Comparison of ENCODE assay signal across 8 mouse cellular contexts in the genomic region with DNA sequence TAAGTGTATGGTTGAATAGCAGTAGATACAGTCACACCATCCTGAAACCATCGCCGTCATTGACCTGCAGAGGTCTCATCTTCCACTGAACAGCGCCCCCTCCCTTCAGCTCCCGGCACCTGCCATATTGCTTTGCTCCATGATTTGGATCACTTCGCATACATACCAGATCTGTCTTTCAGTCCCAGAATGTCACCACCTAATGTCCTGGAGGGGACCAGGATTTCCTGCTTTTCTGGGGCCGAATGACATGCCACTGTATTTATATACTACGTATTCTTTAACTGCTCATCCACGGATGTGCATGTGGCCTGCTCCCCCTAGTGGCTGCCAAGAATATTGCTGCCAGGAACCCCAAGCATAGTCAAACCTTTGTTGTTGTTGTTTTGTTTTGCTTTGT. TPM values are rescaled to one million over a fixed set of nuclear protein-coding genes. Genes with fewer than 3 reads are reported as not detected.
A peak's percentile ranks its signal among the peaks of the same experiment; 100 is the strongest.
DNase-seq lines count a peak whose midpoint lies in the region; ATAC-seq and TF ChIP-seq lines count a peak whose summit lies in the region.

No protein-coding gene starts in this region.

- H3K27ac ChIP-seq in bone marrow, adult 2 months (ENCODE audit: control insufficient read depth, insufficient read depth, low read depth, low read length, poor library complexity) = no peak overlapping the region
- H3K27ac ChIP-seq in embryonic facial prominence, embryonic 15.5 days (replicated peaks) = no peak overlapping the region
- H3K27ac ChIP-seq in heart, embryonic 11.5 days (ENCODE audit: low read depth, low read length) = no peak overlapping the region
- H3K27ac ChIP-seq in kidney, embryonic 16.5 days (ENCODE audit: low read length) = no peak overlapping the region

- no peak for ATAC-seq in embryonic facial prominence, embryonic 15.5 days (ENCODE audit: insufficient number of reproducible peaks, low FRiP score, low TSS enrichment, low read depth)
- ATAC-seq in heart, embryonic 11.5 days (replicated peaks; ENCODE audit: insufficient number of reproducible peaks, low FRiP score, low TSS enrichment) = no peak
- ATAC-seq in kidney, embryonic 16.5 days (ENCODE audit: low FRiP score, low TSS enrichment) = no peak

- H3K4me1 ChIP-seq in bone marrow, adult 2 months (ENCODE audit: control insufficient read depth, insufficient read depth, low read length) = no peaks in the 10 kb centered on the region
- H3K4me1 ChIP-seq in embryonic facial prominence, embryonic 15.5 days = no peaks in the 10 kb centered on the region
- H3K4me1 ChIP-seq in heart, embryonic 11.5 days (ENCODE audit: control insufficient read depth, insufficient read depth, low read length) = no peaks in the 10 kb centered on the region
- no peaks in the 10 kb centered on the region for H3K4me1 ChIP-seq in kidney, embryonic 16.5 days (ENCODE audit: insufficient read depth, low read length)

- H3K4me3 ChIP-seq in bone marrow, adult 2 months (replicated peaks; ENCODE audit: control insufficient read depth, low read depth, low read length) = peak overlapping the region; percentile 36
- peak overlapping the region; percentile 34 for H3K4me3 ChIP-seq in embryonic facial prominence, embryonic 15.5 days (replicated peaks)
- peak overlapping the region; percentile 32 for H3K4me3 ChIP-seq in heart, embryonic 11.5 days (ENCODE audit: low read depth, low read length)
- peak overlapping the region; percentile 35 for H3K4me3 ChIP-seq in kidney, embryonic 16.5 days (ENCODE audit: low read length)

- no peaks in the 10 kb centered on the region for H3K36me3 ChIP-seq in embryonic facial prominence, embryonic 15.5 days
- H3K36me3 ChIP-seq in heart, embryonic 11.5 days (ENCODE audit: control insufficient read depth, insufficient read depth, low read length) = no peaks in the 10 kb centered on the region
- H3K36me3 ChIP-seq in kidney, embryonic 16.5 days (ENCODE audit: insufficient read depth, low read length) = no peaks in the 10 kb centered on the region

- 3% methylated on average over 8 of the region's 8 CpGs for WGBS in bone marrow, adult 2 months
- 4% methylated on average over 8 of the region's 8 CpGs for WGBS in embryonic facial prominence, embryonic 15.5 days
- 2% methylated on average over 8 of the region's 8 CpGs for WGBS in heart, embryonic 11.5 days (ENCODE audit: insufficient replicate concordance)
- 4% methylated on average over 8 of the region's 8 CpGs for WGBS in kidney, embryonic 16.5 days

- no peak overlapping the region for H3K9ac ChIP-seq in embryonic facial prominence, embryonic 15.5 days
- no peak overlapping the region for H3K9ac ChIP-seq in heart, embryonic 11.5 days (ENCODE audit: low read depth, low read length)
- no peak overlapping the region for H3K9ac ChIP-seq in kidney, embryonic 16.5 days (replicated peaks; ENCODE audit: low read length)

- H3K27me3 ChIP-seq in embryonic facial prominence, embryonic 15.5 days = no peaks in the 10 kb centered on the region
- no peaks in the 10 kb centered on the region for H3K27me3 ChIP-seq in heart, embryonic 11.5 days (ENCODE audit: control insufficient read depth, insufficient read depth, low read length)
- H3K27me3 ChIP-seq in kidney, embryonic 16.5 days (ENCODE audit: insufficient read depth, low read length) = no peaks in the 10 kb centered on the region

- TF ChIP-seq POLR2A in bone marrow, adult 2 months (IDR thresholded peaks at IDR 0.05; ENCODE audit: borderline replicate concordance, control insufficient read depth, low read depth, low read length) = no peak

- no peaks in the 10 kb centered on the region for H3K9me3 ChIP-seq in embryonic facial prominence, embryonic 15.5 days (replicated peaks)
- no peaks in the 10 kb centered on the region for H3K9me3 ChIP-seq in heart, embryonic 11.5 days (replicated peaks; ENCODE audit: control insufficient read depth, low read length)
- H3K9me3 ChIP-seq in kidney, embryonic 16.5 days (ENCODE audit: low read length) = no peaks in the 10 kb centered on the region

- H3K4me2 ChIP-seq in embryonic facial prominence, embryonic 15.5 days (replicated peaks) = peak overlapping the region; percentile 54
- H3K4me2 ChIP-seq in heart, embryonic 11.5 days = peak overlapping the region; percentile 63
- H3K4me2 ChIP-seq in kidney, embryonic 16.5 days (replicated peaks; ENCODE audit: low read depth, low read length) = peak overlapping the region; percentile 57

- TF ChIP-seq CTCF in bone marrow, adult 2 months (IDR thresholded peaks at IDR 0.05; ENCODE audit: control insufficient read depth, insufficient read depth, low read length) = peak; percentile 82

- peak; percentile 84 for DNase-seq in A20 (ENCODE audit: low read depth, low spot score)
- DNase-seq in liver = peak; percentile 69
- DNase-seq in monocyte, adult 2 months (ENCODE audit: low read depth in 1 of 2, low spot score in 2 of 2) = peak; percentile 14 to 64
- DNase-seq in spleen, postnatal 4 days (ENCODE audit: low spot score in 2 of 2) = peak; percentile 70 to 88

RNA-seq across cellular contexts. Expression of gene C1qtnf9, which starts 3.1 kb away (rescaled TPM):
- 0.68 TPM in 1 of 2 replicates, not detected in the other for polyA plus RNA-seq in bone marrow, adult 2 months (2011; ENCODE audit: insufficient read depth, insufficient read length, low replicate concordance, missing spikeins)
- 3.6 and 4.1 TPM in 2 replicates for polyA plus RNA-seq in embryonic facial prominence, embryonic 15.5 days (2015; fragmentation: Nextera tagmentation; extraction: Ambion mirVana)
- not detected in 2 replicates for polyA plus RNA-seq in heart, embryonic 11.5 days (2014; fragmentation: Nextera tagmentation; extraction: Ambion mirVana)
- polyA plus RNA-seq in kidney, embryonic 16.5 days (2015; fragmentation: Nextera tagmentation; extraction: Ambion mirVana) = 0.41 and 0.56 TPM in 2 replicates

RNA-seq across cellular contexts. Expression of gene Mipep, which starts 13.3 kb away (rescaled TPM):
- 3.1 and 3.4 TPM in 2 replicates for polyA plus RNA-seq in bone marrow, adult 2 months (2011; ENCODE audit: insufficient read depth, insufficient read length, low replicate concordance, missing spikeins)
- 20.0 and 24.3 TPM in 2 replicates for polyA plus RNA-seq in embryonic facial prominence, embryonic 15.5 days (2015; fragmentation: Nextera tagmentation; extraction: Ambion mirVana)
- polyA plus RNA-seq in heart, embryonic 11.5 days (2014; fragmentation: Nextera tagmentation; extraction: Ambion mirVana) = 26.0 and 29.9 TPM in 2 replicates
- polyA plus RNA-seq in kidney, embryonic 16.5 days (2015; fragmentation: Nextera tagmentation; extraction: Ambion mirVana) = 23.3 and 24.6 TPM in 2 replicates
